Mouse (Mus musculus) E14TG2a.4 (cell line): Measurements from ENCODE around the gene Hdac8.

Experiments used
- H3K27me3 ChIP-seq: 2 replicates; pipeline ENCODE4 v1.6.1; 2014; ENCODE audit warnings: low read length, control low read depth; ENCODE audit not compliant: insufficient read depth
- H3K36me3 ChIP-seq: 2 replicates; pipeline ENCODE4 v1.6.1; 2014; ENCODE audit warnings: low read length, control low read depth; ENCODE audit not compliant: insufficient read depth
- H3K4me1 ChIP-seq: replicated peaks from 2 replicates; pipeline ENCODE4 v1.6.1; 2014; ENCODE audit warnings: low read depth, low read length, control low read depth
- H3K4me3 ChIP-seq: replicated peaks from 2 replicates; pipeline ENCODE4 v1.5.1; 2014; ENCODE audit warnings: mild to moderate bottlenecking, low read length
- H3K9me3 ChIP-seq: 2 replicates; pipeline ENCODE4 v1.6.1; 2014; ENCODE audit warnings: low read length, control low read depth
- CTCF ChIP-seq: conservative IDR thresholded peaks from 2 replicates; pipeline ENCODE4 v1.5.1; 2014; ENCODE audit warnings: low read length
- NANOG ChIP-seq: IDR thresholded peaks from 2 replicates; pipeline ENCODE4 v1.6.1; 2014; ENCODE audit warnings: borderline replicate concordance, low read length, mixed read lengths
- POU5F1 ChIP-seq: IDR thresholded peaks from 2 replicates; pipeline ENCODE4 v1.6.1; 2014; ENCODE audit warnings: low read length, borderline replicate concordance

The Hdac8 gene

DNA sequence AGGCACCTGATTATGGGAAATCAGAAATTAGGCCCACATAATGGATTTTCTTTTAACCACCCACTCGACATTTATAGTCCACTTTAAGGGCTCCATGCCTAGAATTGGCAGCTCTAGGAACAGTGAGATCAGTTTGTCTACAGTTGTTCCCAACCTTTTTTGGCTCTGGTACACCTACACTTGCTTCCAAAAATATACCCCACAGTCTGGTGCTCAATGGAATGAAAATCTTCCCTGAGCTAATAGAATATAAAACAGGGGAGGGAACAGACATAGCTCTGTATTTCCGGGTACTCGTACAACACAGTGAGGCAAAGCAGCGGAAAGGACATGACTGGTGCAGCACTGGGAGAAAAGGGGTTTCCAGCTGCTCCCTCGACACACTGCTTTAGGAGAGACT, 29.6 kb downstream of the Hdac8 start:
- TF ChIP-seq POU5F1: no peak
- no peak for TF ChIP-seq CTCF
- no peak for TF ChIP-seq NANOG
- Histone ChIP-seq H3K4me1 (no peaks in the 10 kb centered on the region), H3K9me3 (no peaks in the 10 kb centered on the region), H3K27me3 (no peaks in the 10 kb centered on the region), H3K4me3 (no peak overlapping the region), H3K36me3 (no peaks in the 10 kb centered on the region)

DNA sequence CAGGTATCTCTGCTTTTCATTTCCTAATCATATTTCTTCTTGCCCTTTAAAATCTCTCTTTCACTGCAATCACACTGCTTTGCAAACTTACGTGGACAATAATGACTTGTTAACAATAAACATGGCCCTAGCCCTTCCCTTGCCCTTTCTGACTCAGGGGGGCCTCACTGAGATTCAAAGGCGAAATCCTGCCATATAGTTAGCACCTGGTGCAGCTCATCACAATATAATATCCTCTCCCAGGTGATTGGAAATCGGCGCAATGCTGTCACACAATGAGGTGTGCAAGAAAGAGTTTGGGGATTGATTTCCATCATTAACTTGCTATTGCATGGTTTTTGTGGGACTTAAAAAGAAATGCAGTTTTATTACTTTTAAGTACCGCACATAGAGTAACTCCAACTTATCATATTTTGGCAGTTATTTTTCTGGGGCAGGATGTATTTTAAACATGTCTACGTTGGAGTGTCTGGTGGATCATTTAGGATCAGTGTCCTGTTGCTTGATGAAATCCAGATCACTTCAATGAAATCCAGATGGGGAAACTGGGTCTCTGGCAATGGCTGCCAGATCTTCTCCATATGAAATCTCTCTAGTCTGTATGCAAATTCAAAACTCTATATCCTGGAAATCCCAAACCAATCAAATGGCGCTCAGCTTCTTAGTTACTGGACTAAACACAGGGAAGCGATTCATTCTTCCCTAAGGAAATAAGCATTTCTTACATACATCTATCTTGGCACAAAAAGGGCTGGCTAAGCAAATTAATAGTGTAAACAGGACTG, 86.6 kb downstream of the Hdac8 start:
- no peak overlapping the region for H3K4me3 ChIP-seq
- H3K4me1 ChIP-seq: no peaks in the 10 kb centered on the region
- TF ChIP-seq POU5F1 (no peak), NANOG (no peak), CTCF (no peak)
- H3K27me3 ChIP-seq: no peaks in the 10 kb centered on the region
- H3K36me3 ChIP-seq: no peaks in the 10 kb centered on the region
- H3K9me3 ChIP-seq: no peaks in the 10 kb centered on the region

DNA sequence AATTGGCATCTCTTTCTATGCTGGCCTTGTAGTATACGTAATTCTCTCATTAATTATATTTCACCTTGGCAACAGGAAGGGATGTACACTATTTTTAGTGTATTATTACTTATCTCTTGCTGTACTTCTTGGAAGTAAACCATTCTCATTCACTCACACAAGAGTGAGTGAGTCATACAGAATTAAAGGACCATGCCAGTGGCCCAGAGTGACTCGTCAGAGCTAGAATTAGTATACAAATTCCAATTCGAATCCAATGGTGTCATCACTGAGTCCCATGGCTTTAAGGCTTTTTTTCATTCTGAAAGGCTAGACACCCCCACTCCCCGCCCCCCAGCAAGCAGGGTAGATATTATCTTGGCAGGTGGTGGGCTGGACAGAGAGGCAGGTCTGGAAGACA, 88.2 kb downstream of the Hdac8 start:
- H3K9me3 ChIP-seq: no peaks in the 10 kb centered on the region
- H3K4me1 ChIP-seq: no peaks in the 10 kb centered on the region
- TF ChIP-seq POU5F1: no peak
- no peak for TF ChIP-seq CTCF
- no peak for TF ChIP-seq NANOG
- H3K4me3 ChIP-seq: no peak overlapping the region
- H3K36me3 ChIP-seq: no peaks in the 10 kb centered on the region
- H3K27me3 ChIP-seq: no peaks in the 10 kb centered on the region

DNA sequence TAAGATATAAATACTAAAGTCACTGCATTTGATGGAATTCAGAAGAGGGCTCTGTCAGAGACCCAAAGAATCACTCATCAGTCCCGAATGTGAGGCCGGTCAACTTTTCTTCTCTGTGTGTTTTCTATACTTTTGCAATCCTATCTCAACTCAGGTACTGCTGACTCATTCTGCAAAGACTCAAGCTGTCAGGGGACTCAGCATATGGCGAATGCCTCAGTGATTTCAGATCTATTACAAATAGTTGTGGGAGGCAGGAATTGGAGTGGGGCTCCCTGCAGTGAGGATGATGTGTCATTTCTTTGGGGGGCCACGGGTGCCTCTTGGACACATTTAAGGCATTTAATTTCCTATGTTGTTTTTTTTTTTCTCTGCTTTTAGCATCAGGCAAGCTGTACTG, 88.8 kb downstream of the Hdac8 start:
- Histone ChIP-seq H3K4me3 (no peak overlapping the region), H3K4me1 (no peaks in the 10 kb centered on the region), H3K27me3 (no peaks in the 10 kb centered on the region), H3K9me3 (no peaks in the 10 kb centered on the region), H3K36me3 (no peaks in the 10 kb centered on the region)
- no peak for TF ChIP-seq POU5F1
- TF ChIP-seq NANOG: no peak
- no peak for TF ChIP-seq CTCF

DNA sequence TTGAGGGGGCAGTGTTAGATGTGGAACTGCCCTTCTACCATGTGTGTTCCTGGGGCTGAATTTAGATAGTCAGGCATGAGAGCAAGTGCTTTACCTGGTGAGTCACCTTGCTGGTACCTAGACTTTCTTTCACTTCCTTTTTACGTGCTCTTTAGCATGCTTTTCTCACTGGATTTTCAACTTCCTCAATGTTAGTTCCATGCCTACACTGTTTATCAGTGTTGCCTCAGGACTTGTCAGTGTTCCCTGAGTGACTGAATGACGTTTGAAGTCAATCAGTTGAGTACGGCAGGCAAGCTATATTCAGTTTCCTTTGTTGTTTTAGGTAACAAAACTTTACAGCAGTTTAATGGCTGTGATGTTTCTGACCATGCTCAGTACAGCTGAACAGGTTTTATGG, 120.4 kb downstream of the Hdac8 start:
- no peaks in the 10 kb centered on the region for H3K4me1 ChIP-seq
- H3K9me3 ChIP-seq: no peaks in the 10 kb centered on the region
- no peak overlapping the region for H3K4me3 ChIP-seq
- H3K27me3 ChIP-seq: no peaks in the 10 kb centered on the region
- H3K36me3 ChIP-seq: no peaks in the 10 kb centered on the region
- no peak for TF ChIP-seq NANOG

DNA sequence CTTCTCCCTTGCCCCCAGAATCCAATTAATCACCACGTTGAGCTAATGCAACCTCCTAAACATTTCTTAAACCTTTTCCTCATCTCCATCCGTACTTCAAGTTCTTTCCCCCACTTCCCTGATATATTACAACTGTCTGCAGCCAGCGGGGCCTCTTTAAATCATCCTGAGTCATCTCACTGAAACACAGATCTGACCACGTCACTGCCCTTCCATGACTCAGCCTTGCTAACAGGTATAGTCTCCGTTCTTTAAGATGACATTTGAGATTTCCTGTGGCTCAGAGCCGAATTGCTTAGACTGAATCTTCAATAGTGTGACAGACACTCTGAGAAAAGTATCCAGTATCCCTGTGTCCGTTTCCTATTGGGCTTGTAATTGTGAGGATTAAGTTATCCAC, 122.0 kb downstream of the Hdac8 start:
- no peaks in the 10 kb centered on the region for H3K36me3 ChIP-seq
- TF ChIP-seq NANOG (no peak), CTCF (no peak), POU5F1 (no peak)
- H3K4me3 ChIP-seq: no peak overlapping the region
- H3K9me3 ChIP-seq: no peaks in the 10 kb centered on the region
- no peaks in the 10 kb centered on the region for H3K4me1 ChIP-seq
- H3K27me3 ChIP-seq: no peaks in the 10 kb centered on the region

DNA sequence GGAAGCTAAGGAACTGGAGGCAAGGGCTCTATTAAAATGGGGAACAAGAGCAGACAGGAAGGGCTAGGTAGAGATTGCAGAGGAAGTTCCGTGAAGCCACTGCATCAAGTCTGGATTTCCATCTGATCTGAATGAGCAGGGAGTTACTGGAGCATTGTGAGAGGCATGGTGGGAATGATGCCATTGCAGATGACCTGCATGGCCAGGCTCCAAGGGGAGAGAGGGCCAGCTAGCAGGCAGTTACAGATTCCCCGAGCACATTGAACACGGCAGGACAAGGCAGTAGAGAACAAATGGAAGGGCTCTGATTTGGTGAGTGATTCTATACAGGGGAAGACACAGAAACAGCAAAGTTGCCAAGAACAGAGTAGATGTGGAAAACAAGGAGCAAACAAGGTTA, 138.6 kb downstream of the Hdac8 start:
- Histone ChIP-seq H3K27me3 (no peaks in the 10 kb centered on the region), H3K4me3 (no peak overlapping the region), H3K9me3 (no peaks in the 10 kb centered on the region), H3K36me3 (no peaks in the 10 kb centered on the region), H3K4me1 (no peaks in the 10 kb centered on the region)
- TF ChIP-seq NANOG (no peak), CTCF (no peak), POU5F1 (no peak)

DNA sequence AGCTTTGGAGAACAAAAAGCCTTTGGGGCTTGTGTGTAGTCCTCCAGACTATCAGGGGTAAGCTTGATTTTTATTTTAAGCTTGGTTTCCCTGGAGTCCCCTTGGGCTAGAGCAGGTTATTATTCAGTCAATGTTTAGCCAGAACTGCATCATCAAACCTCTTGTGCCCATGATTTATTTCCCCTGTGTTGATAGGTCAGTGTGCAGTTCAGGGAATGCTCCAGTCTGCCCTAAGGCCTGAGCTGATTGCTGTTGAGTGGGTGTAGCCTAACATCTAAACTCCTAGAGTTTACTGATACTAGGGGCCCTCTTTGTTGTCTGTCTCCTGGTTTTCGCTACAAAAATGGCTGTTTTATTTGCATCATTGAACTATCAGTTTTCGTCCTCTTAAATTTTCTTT, 142.9 kb downstream of the Hdac8 start:
- Histone ChIP-seq H3K4me3 (no peak overlapping the region), H3K9me3 (no peaks in the 10 kb centered on the region), H3K4me1 (no peaks in the 10 kb centered on the region), H3K36me3 (no peaks in the 10 kb centered on the region), H3K27me3 (no peaks in the 10 kb centered on the region)
- TF ChIP-seq CTCF (no peak), POU5F1 (no peak), NANOG (no peak)

DNA sequence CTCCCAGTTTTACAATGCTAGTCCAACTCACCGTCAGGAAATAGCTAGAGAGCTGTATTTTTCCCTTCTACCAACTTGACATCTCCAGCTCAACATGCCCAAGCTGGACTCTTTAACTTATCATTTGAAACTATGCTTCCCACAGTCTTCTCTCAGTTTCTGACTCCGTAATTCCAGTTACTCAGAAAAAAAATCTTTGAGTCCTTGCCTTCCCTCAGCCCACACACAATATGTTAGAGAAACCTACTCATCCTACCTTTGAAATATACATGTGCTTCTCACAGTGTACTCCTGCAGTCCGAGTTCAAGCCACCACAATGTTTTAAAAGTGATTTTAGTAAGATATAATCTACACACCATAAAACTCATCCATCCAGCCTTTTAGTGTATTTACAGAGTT, 151.7 kb downstream of the Hdac8 start:
- H3K4me1 ChIP-seq: no peaks in the 10 kb centered on the region
- H3K4me3 ChIP-seq: no peak overlapping the region
- no peaks in the 10 kb centered on the region for H3K9me3 ChIP-seq
- TF ChIP-seq CTCF (no peak), NANOG (no peak), POU5F1 (no peak)
- H3K36me3 ChIP-seq: no peaks in the 10 kb centered on the region
- no peaks in the 10 kb centered on the region for H3K27me3 ChIP-seq
